Mouse (Mus musculus) heart, embryonic 14.5 days (tissue): ENCODE measurements around the gene Rev1. TPM values are rescaled to one million over a fixed set of nuclear protein-coding genes. Genes with fewer than 3 reads are reported as not detected.

Experiments used
- ATAC-seq: fragments of 200-750 bp; cut with Nextera tagmentation; 2 replicates; pipeline ENCODE4 v1.8.0; 2017; ENCODE audit warnings: low read depth, moderate TSS enrichment; ENCODE audit not compliant: insufficient number of reproducible peaks, insufficient read depth, low FRiP score
- H3K27ac ChIP-seq, 2 experiments: fragments of 200-500 bp in 1 of 2; fragments of 300-500 bp in 1 of 2; sonication (generic) in 1 of 2; replicated peaks in 1 of 2; 2 replicates each; pipeline ENCODE4 v1.5.1; 2012 to 2014; ENCODE audit warnings: low read depth in 2 of 2, low read length in 2 of 2, control low read depth in 1 of 2, mild to moderate bottlenecking in 1 of 2, mixed read lengths in 1 of 2; ENCODE audit not compliant: control insufficient read depth in 1 of 2, insufficient read depth in 1 of 2
- H3K27me3 ChIP-seq: fragments of 300-500 bp; sonication (generic); 2 replicates; pipeline ENCODE4 v1.6.1; 2014; ENCODE audit warnings: mild to moderate bottlenecking, low read length, control low read depth; ENCODE audit not compliant: control insufficient read depth, insufficient read depth
- H3K36me3 ChIP-seq: fragments of 300-500 bp; sonication (generic); 2 replicates; pipeline ENCODE4 v1.6.1; 2014; ENCODE audit warnings: mild to moderate bottlenecking, control low read depth, low read length, mixed read lengths; ENCODE audit not compliant: control insufficient read depth, insufficient read depth
- H3K4me1 ChIP-seq, 2 experiments: fragments of 200-500 bp in 1 of 2; fragments of 300-500 bp in 1 of 2; sonication (generic) in 1 of 2; 2 replicates each; pipeline ENCODE4 v1.6.1; 2012 to 2014; ENCODE audit warnings: low read length in 2 of 2, control low read depth in 1 of 2, mixed read lengths in 1 of 2; ENCODE audit not compliant: control insufficient read depth in 2 of 2, insufficient read depth in 2 of 2
- H3K4me2 ChIP-seq: fragments of 300-500 bp; sonication (generic); 2 replicates; pipeline ENCODE4 v1.6.1; 2014; ENCODE audit warnings: mild to moderate bottlenecking, low read length
- H3K4me3 ChIP-seq, 2 experiments: fragments of 200-500 bp in 1 of 2; fragments of 300-500 bp in 1 of 2; sonication (generic) in 1 of 2; 2 replicates each; pipeline ENCODE4 v1.5.1; 2012 to 2014; ENCODE audit warnings: low read length in 2 of 2, mild to moderate bottlenecking in 2 of 2, control low read depth in 1 of 2, low read depth in 1 of 2, moderate library complexity in 1 of 2; ENCODE audit not compliant: control insufficient read depth in 1 of 2, insufficient read depth in 1 of 2
- H3K9ac ChIP-seq: fragments of 300-500 bp; sonication (generic); 2 replicates; pipeline ENCODE4 v1.6.1; 2014; ENCODE audit warnings: mild to moderate bottlenecking, low read length
- H3K9me3 ChIP-seq: fragments of 300-500 bp; sonication (generic); 2 replicates; pipeline ENCODE4 v1.6.1; 2016; ENCODE audit warnings: low read length, control low read depth; ENCODE audit not compliant: control insufficient read depth
- WGBS: fragments of 180-500 bp; shearing (Covaris S2); extraction: QIAGEN DNeasy Blood & Tissue Kit; methylation state at CpG from one replicate; pipeline ENCODE4 v1.1.7; 2014; 5-methylcytosine and 5-hydroxymethylcytosine counted together
- polyA plus RNA-seq: library from polyadenylated mRNA; unstranded; fragments of >200 nt; fragmentation: Nextera tagmentation; extraction: Ambion mirVana; gene quantifications from 2 replicates; pipeline ENCODE4 v1.2.1, GENCODE M21; 2014

Rev1 gene
- polyA plus RNA-seq, 1 experiment from 2014 or later = 20.3 TPM

- Histone ChIP-seq H3K9me3 (no peaks in the 10 kb centered on the region), H3K36me3 (no peaks in the 10 kb centered on the region), H3K4me1 (peaks cover 0 to 15% of the 10 kb centered on the region in 2 experiments; a peak in 3 of 4 replicates), H3K9ac (no peak overlapping the region), H3K27ac (no peak overlapping the region), H3K27me3 (no peaks in the 10 kb centered on the region), H3K4me2 (no peak overlapping the region), H3K4me3 (no peak overlapping the region)
- no peak for ATAC-seq
Measured at GRCm38 (mm10) chr1:38124261-38124660, 5.3 kb downstream of the Rev1 start.

- H3K4me3 ChIP-seq = no peak overlapping the region
- no peak overlapping the region for H3K27ac ChIP-seq
- H3K4me1 ChIP-seq = no peaks in the 10 kb centered on the region
- no peaks in the 10 kb centered on the region for H3K36me3 ChIP-seq
- no peak overlapping the region for H3K4me2 ChIP-seq
- ATAC-seq = no peak
- H3K27me3 ChIP-seq = no peaks in the 10 kb centered on the region
- H3K9ac ChIP-seq = no peak overlapping the region
- 84% methylated on average over 5 of the region's 5 CpGs for WGBS
- H3K9me3 ChIP-seq = no peaks in the 10 kb centered on the region
Measured at GRCm38 (mm10) chr1:38120877-38121276, 8.7 kb downstream of the Rev1 start.

GRCm38 (mm10) chr1:38118624-38119023, 11.0 kb downstream of the Rev1 start:
- 88% methylated on average over 2 of the region's 2 CpGs for WGBS
- H3K27me3 ChIP-seq = no peaks in the 10 kb centered on the region
- H3K4me1 ChIP-seq = no peaks in the 10 kb centered on the region
- H3K9ac ChIP-seq = no peak overlapping the region
- ATAC-seq = no peak
- H3K27ac ChIP-seq = no peak overlapping the region
- H3K9me3 ChIP-seq = no peaks in the 10 kb centered on the region
- no peak overlapping the region for H3K4me2 ChIP-seq
- no peak overlapping the region for H3K4me3 ChIP-seq
- H3K36me3 ChIP-seq = no peaks in the 10 kb centered on the region

- WGBS = 87% methylated on average over 7 of the region's 7 CpGs
- Histone ChIP-seq H3K4me3 (no peak overlapping the region), H3K4me2 (no peak overlapping the region), H3K9ac (no peak overlapping the region), H3K27me3 (no peaks in the 10 kb centered on the region), H3K4me1 (no peaks in the 10 kb centered on the region; a peak in 1 of 4 replicates), H3K27ac (no peak overlapping the region), H3K9me3 (no peaks in the 10 kb centered on the region), H3K36me3 (peaks cover 15% of the 10 kb centered on the region)
- ATAC-seq = no peak
Measured at GRCm38 (mm10) chr1:38109786-38110185, 19.8 kb downstream of the Rev1 start.

- Histone ChIP-seq H3K4me1 (peaks cover 0 to 17% of the 10 kb centered on the region in 2 experiments; a peak in 2 of 4 replicates), H3K9ac (no peak overlapping the region), H3K27me3 (no peaks in the 10 kb centered on the region), H3K4me3 (no peak overlapping the region), H3K9me3 (no peaks in the 10 kb centered on the region), H3K27ac (peak overlapping the region; percentile 66 to 82), H3K36me3 (peaks cover 26% of the 10 kb centered on the region), H3K4me2 (peak overlapping the region; percentile 32)
- ATAC-seq = 0 out of 2 replicates have a peak, but pooled peaks have one; percentile 56
- WGBS = 2% methylated on average over 3 of the region's 3 CpGs
Measured at GRCm38 (mm10) chr1:38103813-38104212, 25.8 kb downstream of the Rev1 start.

GRCm38 (mm10) chr1:38103214-38103613, 26.4 kb downstream of the Rev1 start:
- Histone ChIP-seq H3K9ac (no peak overlapping the region), H3K27ac (peak overlapping the region in 1 of 2 experiments; percentile 82; a peak in 1 of 4 replicates), H3K9me3 (no peaks in the 10 kb centered on the region), H3K4me2 (no peak overlapping the region), H3K36me3 (peaks cover 30% of the 10 kb centered on the region), H3K4me3 (no peak overlapping the region), H3K27me3 (no peaks in the 10 kb centered on the region), H3K4me1 (peaks cover 0 to 17% of the 10 kb centered on the region in 2 experiments; a peak in 3 of 4 replicates)
- WGBS = 75% methylated on average over 1 of the region's 1 CpGs
- no peak for ATAC-seq

GRCm38 (mm10) chr1:38081316-38081715, 48.3 kb downstream of the Rev1 start:
- no peak for ATAC-seq
- Histone ChIP-seq H3K9ac (no peak overlapping the region), H3K4me2 (no peak overlapping the region), H3K4me3 (no peak overlapping the region), H3K27ac (no peak overlapping the region), H3K4me1 (no peaks in the 10 kb centered on the region), H3K27me3 (no peaks in the 10 kb centered on the region), H3K9me3 (no peaks in the 10 kb centered on the region), H3K36me3 (peaks cover 60% of the 10 kb centered on the region)
- WGBS = 76% methylated on average over 8 of the region's 8 CpGs

GRCm38 (mm10) chr1:38071326-38071725, 58.3 kb downstream of the Rev1 start:
- H3K9ac ChIP-seq = no peak overlapping the region
- WGBS = 22% methylated on average over 8 of the region's 8 CpGs
- H3K4me2 ChIP-seq = no peak overlapping the region
- H3K4me3 ChIP-seq = no peak overlapping the region
- H3K9me3 ChIP-seq = no peaks in the 10 kb centered on the region
- H3K36me3 ChIP-seq = peaks cover 72% of the 10 kb centered on the region
- ATAC-seq = no peak
- no peak overlapping the region for H3K27ac ChIP-seq
- H3K4me1 ChIP-seq = peaks cover 2 to 3% of the 10 kb centered on the region in 2 experiments; a peak in 1 of 4 replicates
- H3K27me3 ChIP-seq = no peaks in the 10 kb centered on the region
